Mouse (Mus musculus): ENCODE measurements around the gene Ppp1r2.

DNA sequence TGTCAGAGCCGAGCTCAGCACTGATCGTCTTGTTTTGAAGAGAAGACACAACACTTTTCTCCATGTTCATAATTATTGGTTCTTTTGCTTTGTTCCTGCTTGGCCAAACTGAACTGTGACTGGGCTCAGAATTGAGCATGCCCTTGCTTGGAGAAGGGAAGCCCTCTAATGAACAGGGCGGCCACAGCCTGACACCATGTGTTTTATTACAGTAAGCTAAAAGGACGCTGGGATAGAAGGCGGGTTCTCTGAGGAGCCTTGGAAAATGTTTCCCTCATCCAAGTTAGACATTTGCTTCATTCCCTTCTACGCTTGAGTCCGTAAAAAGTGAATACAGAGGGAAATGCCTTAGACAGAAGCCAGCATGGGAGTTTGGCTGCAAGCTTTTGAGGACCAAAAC lies 1.9 kb upstream of the Ppp1r2 start:
- TF ChIP-seq CTCF (IDR thresholded peaks at IDR 0.05; ENCODE audit: borderline replicate concordance, control insufficient read depth, extremely low read depth, insufficient read depth, low read length, poor library complexity) (no peak), POLR2A (IDR thresholded peaks at IDR 0.05; ENCODE audit: control insufficient read depth, extremely low read depth, insufficient read depth, low read length, poor library complexity) (no peak)

Data from thymus, adult 2 months (tissue).